Mouse (Mus musculus): ENCODE data around the gene Slc4a2. TPM values are rescaled to one million over a fixed set of nuclear protein-coding genes. Genes with fewer than 3 reads are reported as not detected.

Gene Slc4a2
- total RNA-seq (2014; rRNA removed) = 35.7 and 42.1 TPM in 2 replicates
- polyA plus RNA-seq (2015; fragmentation: Nextera tagmentation; extraction: Ambion mirVana) = 11.5 and 11.8 TPM in 2 replicates

DNA sequence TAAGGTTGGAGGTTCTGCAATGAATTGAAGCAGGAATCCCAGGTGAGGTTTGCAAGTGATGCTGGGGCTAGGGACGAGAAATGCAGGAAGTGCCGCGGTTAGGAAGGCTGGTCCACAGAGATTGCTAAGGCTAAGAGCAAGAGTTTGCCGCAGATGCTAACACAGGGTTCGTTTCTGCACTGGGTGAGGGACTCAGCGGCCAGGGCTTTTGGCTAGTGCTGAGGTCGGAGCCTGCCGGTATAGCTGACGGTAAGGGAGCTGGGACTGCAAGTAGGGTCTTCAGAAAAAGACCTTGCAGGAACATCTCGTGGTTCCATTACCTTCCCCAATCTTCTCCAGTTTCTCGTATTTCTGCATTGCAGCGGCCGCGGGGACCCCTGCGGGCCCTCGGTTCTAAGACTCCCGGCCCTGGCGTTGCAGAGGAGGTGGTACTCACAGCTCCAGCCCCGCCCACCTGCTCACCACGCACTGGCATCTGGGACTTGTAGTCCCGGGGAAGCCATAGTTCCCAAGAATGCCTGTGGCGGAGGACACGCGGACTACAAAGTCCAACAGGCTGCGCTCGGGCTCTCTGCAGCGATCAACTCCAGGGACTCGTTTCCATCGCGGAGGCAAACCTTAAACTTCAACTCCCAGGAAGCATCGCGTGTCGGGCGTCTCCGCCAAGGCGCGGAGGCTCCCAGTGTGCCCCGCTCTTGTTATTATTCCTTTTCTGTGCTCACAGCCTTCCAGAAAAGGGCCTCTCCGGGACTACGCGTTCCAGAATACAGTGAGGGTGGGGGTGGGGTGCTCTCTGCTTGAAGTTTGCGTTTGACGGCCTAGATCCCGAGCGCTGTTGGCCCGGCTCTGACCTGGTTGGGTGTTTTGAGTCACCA lies at the start of gene Slc4a2, which contains the start of gene Cdk5:
Gene Slc4a2, plus strand, starts transcription at position 709 of the 875 bp plus-strand sequence.
Gene Cdk5, minus strand, starts transcription at position 402 of the 875 bp plus-strand sequence.
- ATAC-seq (ENCODE audit: low FRiP score) = peak; percentile 94
- whole genome bisulfite sequencing = 1% methylated on average over 46 of the region's 46 CpGs

DNA sequence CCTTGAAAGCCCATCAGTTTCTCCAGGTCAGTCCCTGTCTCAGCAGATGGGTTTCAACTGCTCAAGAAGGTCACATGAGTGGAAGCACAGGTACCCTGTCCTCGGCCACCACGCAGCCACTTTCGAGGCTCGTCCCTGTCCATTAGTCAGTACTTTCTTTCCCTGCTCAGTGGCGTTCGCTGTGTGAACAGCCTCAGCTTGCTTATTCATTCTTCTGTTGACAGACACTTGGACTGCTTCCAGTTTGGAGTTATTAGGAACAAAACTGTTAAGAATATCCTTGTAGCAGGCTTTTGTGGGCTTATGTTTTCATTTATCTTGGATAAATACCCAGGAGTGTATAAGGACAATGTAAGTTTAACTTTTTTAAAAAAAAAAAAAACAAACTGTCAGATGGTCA lies 49.4 kb upstream of the Slc4a2 start:
- Histone ChIP-seq H3K9ac (replicated peaks; ENCODE audit: low read length, poor library complexity, severe bottlenecking) (no peak overlapping the region), H3K27ac (ENCODE audit: low read depth, low read length) (no peak overlapping the region), H3K9me3 (ENCODE audit: low read length) (no peaks in the 10 kb centered on the region), H3K4me1 (ENCODE audit: insufficient read depth, low read length) (no peaks in the 10 kb centered on the region), H3K4me3 (ENCODE audit: low read depth, low read length) (no peak overlapping the region), H3K4me2 (ENCODE audit: low read depth, low read length, poor library complexity, severe bottlenecking) (no peak overlapping the region), H3K36me3 (ENCODE audit: insufficient read depth, low read length) (0 out of 2 replicates have a peak, but pooled peaks cover 2% of the 10 kb centered on the region), H3K27me3 (ENCODE audit: insufficient read depth, low read length) (no peaks in the 10 kb centered on the region)
- no peak for ATAC-seq (ENCODE audit: low FRiP score)
- no peak for TF ChIP-seq CTCF (IDR thresholded peaks at IDR 0.05)
- peak; percentile 31 for DNase-seq (ENCODE audit: low spot score)
- 46% methylated on average over 6 of the region's 6 CpGs for WGBS

More for the DNA sequence above, at the start of gene Slc4a2, which contains the start of gene Cdk5:
- peaks cover 25% of the 10 kb centered on the region for H3K36me3 ChIP-seq (ENCODE audit: insufficient read depth, low read length)
- peak within 1 kb of the TSS; percentile 59 for H3K4me3 ChIP-seq (ENCODE audit: low read depth, low read length)
- H3K4me1 ChIP-seq (ENCODE audit: insufficient read depth, low read length) = peaks cover 16% of the 10 kb centered on the region; the same call in 1 of the 2 replicates
- H3K9ac ChIP-seq (replicated peaks; ENCODE audit: low read length, poor library complexity, severe bottlenecking) = peak within 1 kb of the TSS; percentile 81
- peak; percentile 14; the same call in 1 of the 2 replicates for TF ChIP-seq CTCF (IDR thresholded peaks at IDR 0.05)
- peak; percentile 100 for DNase-seq (ENCODE audit: low spot score)
- H3K27me3 ChIP-seq (ENCODE audit: insufficient read depth, low read length) = no peaks in the 10 kb centered on the region
- no peaks in the 10 kb centered on the region for H3K9me3 ChIP-seq (ENCODE audit: low read length)
- H3K27ac ChIP-seq (ENCODE audit: low read depth, low read length) = peak within 1 kb of the TSS; percentile 92
- peak within 1 kb of the TSS; percentile 94 for H3K4me2 ChIP-seq (ENCODE audit: low read depth, low read length, poor library complexity, severe bottlenecking)

DNA sequence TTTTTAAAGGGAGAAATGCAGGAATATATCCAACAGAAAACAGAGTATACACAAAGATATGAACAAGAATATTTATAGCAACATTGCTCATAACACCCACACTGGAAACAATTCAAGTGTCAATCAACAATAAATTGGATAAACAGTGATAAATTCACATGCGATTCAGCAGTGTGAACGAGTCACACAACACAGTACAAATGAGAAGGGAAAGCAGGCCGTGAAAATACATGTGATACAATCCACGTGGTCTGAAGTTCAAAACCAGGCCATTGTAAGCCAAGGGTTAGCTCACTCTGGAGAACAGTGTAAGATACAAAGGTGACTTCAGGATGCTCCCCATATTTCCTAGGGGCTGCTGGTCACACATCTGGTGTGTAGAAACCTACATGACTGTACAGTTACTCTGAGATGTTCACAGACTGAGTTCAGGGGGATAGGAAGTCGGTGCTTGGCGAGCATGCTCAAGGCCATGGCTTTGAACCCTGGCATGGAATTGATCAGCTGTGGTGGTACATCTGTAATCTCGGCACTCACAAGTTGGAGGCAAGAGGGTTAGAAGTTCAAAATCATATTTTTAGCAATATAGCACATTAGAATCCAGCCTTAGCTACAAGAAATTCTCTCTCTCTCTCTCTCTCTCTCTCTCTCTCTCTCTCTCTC lies 48.8 kb upstream of the Slc4a2 start:
- 76% methylated on average over 7 of the region's 7 CpGs for WGBS
- ATAC-seq (ENCODE audit: low FRiP score) = no peak

DNA sequence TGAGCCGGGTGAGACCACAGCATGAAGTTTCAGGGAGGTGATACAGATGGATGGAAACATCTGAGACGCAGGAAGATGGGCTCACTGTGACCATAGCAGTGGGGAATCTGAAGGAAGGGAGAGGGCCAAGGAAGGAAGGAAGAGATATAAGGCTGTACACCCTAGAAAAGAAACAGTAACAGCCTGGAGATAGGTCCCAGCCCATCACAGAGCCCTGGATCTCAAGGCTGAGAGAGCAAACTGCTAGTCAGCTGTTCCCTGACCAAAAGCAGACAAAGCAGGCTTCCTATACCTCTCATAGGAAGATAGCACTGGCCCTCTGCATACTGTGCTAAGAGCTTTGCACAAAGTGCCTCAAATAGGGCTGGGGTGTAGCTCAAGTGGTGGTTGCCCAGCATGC lies 44.9 kb upstream of the Slc4a2 start:
- no peak overlapping the region for H3K27ac ChIP-seq (ENCODE audit: low read depth, low read length)
- TF ChIP-seq CTCF (IDR thresholded peaks at IDR 0.05) = no peak
- peaks cover 5% of the 10 kb centered on the region; the same call in 1 of the 2 replicates for H3K4me1 ChIP-seq (ENCODE audit: insufficient read depth, low read length)
- H3K4me2 ChIP-seq (ENCODE audit: low read depth, low read length, poor library complexity, severe bottlenecking) = no peak overlapping the region
- ATAC-seq (ENCODE audit: low FRiP score) = no peak
- no peaks in the 10 kb centered on the region for H3K9me3 ChIP-seq (ENCODE audit: low read length)
- 78% methylated on average over 2 of the region's 2 CpGs for WGBS
- H3K9ac ChIP-seq (replicated peaks; ENCODE audit: low read length, poor library complexity, severe bottlenecking) = no peak overlapping the region
- H3K4me3 ChIP-seq (ENCODE audit: low read depth, low read length) = no peak overlapping the region
- no peak for DNase-seq (ENCODE audit: low spot score)
- H3K36me3 ChIP-seq (ENCODE audit: insufficient read depth, low read length) = 0 out of 2 replicates have a peak, but pooled peaks cover 2% of the 10 kb centered on the region
- no peaks in the 10 kb centered on the region for H3K27me3 ChIP-seq (ENCODE audit: insufficient read depth, low read length)

More for the DNA sequence above, 48.8 kb upstream of the Slc4a2 start:
- Histone ChIP-seq H3K9ac (replicated peaks; ENCODE audit: low read length, poor library complexity, severe bottlenecking) (no peak overlapping the region), H3K36me3 (ENCODE audit: insufficient read depth, low read length) (0 out of 2 replicates have a peak, but pooled peaks cover 2% of the 10 kb centered on the region), H3K9me3 (ENCODE audit: low read length) (no peaks in the 10 kb centered on the region), H3K27me3 (ENCODE audit: insufficient read depth, low read length) (no peaks in the 10 kb centered on the region), H3K27ac (ENCODE audit: low read depth, low read length) (no peak overlapping the region), H3K4me1 (ENCODE audit: insufficient read depth, low read length) (no peaks in the 10 kb centered on the region), H3K4me2 (ENCODE audit: low read depth, low read length, poor library complexity, severe bottlenecking) (no peak overlapping the region), H3K4me3 (ENCODE audit: low read depth, low read length) (no peak overlapping the region)
- no peak for DNase-seq (ENCODE audit: low spot score)
- TF ChIP-seq CTCF (IDR thresholded peaks at IDR 0.05) = no peak

DNA sequence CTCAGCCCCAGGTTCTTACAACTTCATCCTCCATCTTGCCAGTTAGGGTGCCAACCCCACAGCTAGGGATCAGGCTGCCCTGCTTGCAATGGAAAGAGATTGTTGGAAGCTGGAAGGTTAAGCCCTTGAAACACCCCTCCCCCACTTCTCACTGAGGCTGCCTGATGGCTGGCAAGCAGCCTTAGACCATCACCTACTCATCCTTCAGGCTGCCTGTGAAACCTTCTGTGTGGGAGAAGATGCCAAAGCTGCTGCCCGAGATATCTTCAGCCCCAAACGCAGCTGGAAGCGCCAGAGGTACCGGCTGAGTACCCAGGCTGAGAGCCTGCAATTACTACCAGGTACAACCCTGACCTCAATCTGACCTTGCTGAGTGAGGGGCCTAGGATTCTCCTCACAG lies 44.1 kb upstream of the Slc4a2 start:
- WGBS = 82% methylated on average over 4 of the region's 4 CpGs

More for the DNA sequence above, 44.1 kb upstream of the Slc4a2 start:
- TF ChIP-seq CTCF (IDR thresholded peaks at IDR 0.05) = no peak
- no peak for ATAC-seq (ENCODE audit: low FRiP score)
- H3K27me3 ChIP-seq (ENCODE audit: insufficient read depth, low read length) = no peaks in the 10 kb centered on the region
- H3K27ac ChIP-seq (ENCODE audit: low read depth, low read length) = no peak overlapping the region
- DNase-seq (ENCODE audit: low spot score) = no peak
- H3K36me3 ChIP-seq (ENCODE audit: insufficient read depth, low read length) = 0 out of 2 replicates have a peak, but pooled peaks cover 2% of the 10 kb centered on the region
- no peak overlapping the region for H3K9ac ChIP-seq (replicated peaks; ENCODE audit: low read length, poor library complexity, severe bottlenecking)
- H3K9me3 ChIP-seq (ENCODE audit: low read length) = no peaks in the 10 kb centered on the region
- H3K4me2 ChIP-seq (ENCODE audit: low read depth, low read length, poor library complexity, severe bottlenecking) = no peak overlapping the region
- H3K4me1 ChIP-seq (ENCODE audit: insufficient read depth, low read length) = peaks cover 11% of the 10 kb centered on the region
- no peak overlapping the region for H3K4me3 ChIP-seq (ENCODE audit: low read depth, low read length)
